Mouse (Mus musculus) erythroblast, embryonic 14.5 days (primary cell): ENCODE measurements around the gene Cnp.

Experiments
- GATA1 ChIP-seq: IDR thresholded peaks from 2 replicates; pipeline ENCODE4 v1.6.1; 2012; ENCODE audit warnings: low read length, inconsistent platforms, mixed read lengths
- TAL1 ChIP-seq: IDR thresholded peaks from 3 replicates; pipeline ENCODE4 v1.6.1; 2012; ENCODE audit warnings: low read length, inconsistent platforms, mixed read lengths

DNA sequence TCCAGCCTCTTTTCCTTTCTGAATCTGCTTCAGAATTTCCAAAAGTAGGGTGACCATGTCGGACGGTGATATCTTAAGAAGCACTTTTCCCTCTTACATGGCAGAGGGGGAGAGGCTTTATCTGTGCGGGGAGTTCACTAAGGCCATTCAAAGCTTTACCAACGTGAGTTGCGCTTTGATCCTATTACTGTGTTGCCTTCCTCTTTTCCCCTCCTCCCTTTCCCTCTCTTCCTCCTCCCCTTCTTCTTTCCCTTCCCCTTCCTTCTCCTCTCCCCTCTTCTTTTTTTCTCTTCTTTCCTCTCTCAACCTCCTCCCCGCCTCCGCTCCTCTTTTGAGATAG lies 29.0 kb upstream of the Cnp start:
- TF ChIP-seq GATA1, result no peak
- TF ChIP-seq TAL1, result no peak
